Mouse (Mus musculus) CH12.LX (cell line): ENCODE data around the gene Ryr1.

Source experiments
- CTCF ChIP-seq, 2 experiments: IDR thresholded peaks in 1 of 2; conservative IDR thresholded peaks in 1 of 2; 2 replicates each; pipeline ENCODE4 v1.5.1; 2011 to 2012; ENCODE audit warnings: low read depth in 2 of 2, low read length in 2 of 2, improper control_type of control experiment in 1 of 2, inconsistent platforms in 1 of 2, mild to moderate bottlenecking in 1 of 2, moderate library complexity in 1 of 2
- E2F4 ChIP-seq: IDR thresholded peaks from 2 replicates; pipeline ENCODE4 v1.6.1; 2011; ENCODE audit warnings: low read depth, low read length, improper control_type of control experiment; ENCODE audit not compliant: insufficient replicate concordance
- EP300 ChIP-seq: IDR thresholded peaks from 2 replicates; pipeline ENCODE4 v1.6.1; 2011; ENCODE audit warnings: low read length, improper control_type of control experiment
- IRF4 ChIP-seq: IDR thresholded peaks from 2 replicates; pipeline ENCODE4 v1.6.1; 2014; ENCODE audit warnings: low read depth, mild to moderate bottlenecking, inconsistent platforms, low read length, improper control_type of control experiment
- JUND ChIP-seq: conservative IDR thresholded peaks from 2 replicates; pipeline ENCODE4 v1.6.1; 2011; ENCODE audit warnings: low read depth, low read length, improper control_type of control experiment
- MAX ChIP-seq: IDR thresholded peaks from 2 replicates; pipeline ENCODE4 v1.6.1; 2011; ENCODE audit warnings: low read length, improper control_type of control experiment
- MAZ ChIP-seq: IDR thresholded peaks from 2 replicates; pipeline ENCODE4 v1.6.1; 2012; ENCODE audit warnings: low read depth, mild to moderate bottlenecking, inconsistent platforms, low read length, improper control_type of control experiment, moderate library complexity
- MEF2A ChIP-seq: IDR thresholded peaks from 2 replicates; pipeline ENCODE4 v1.6.1; 2014; ENCODE audit warnings: low read depth, mild to moderate bottlenecking, inconsistent platforms, low read length, improper control_type of control experiment, borderline replicate concordance
- MXI1 ChIP-seq: IDR thresholded peaks from 2 replicates; pipeline ENCODE4 v1.6.1; 2011; ENCODE audit warnings: mild to moderate bottlenecking, low read depth, low read length, improper control_type of control experiment
- PAX5 ChIP-seq: IDR thresholded peaks from 2 replicates; pipeline ENCODE4 v1.6.1; 2012; ENCODE audit warnings: low read length, inconsistent platforms, mixed read lengths
- POLR2A ChIP-seq: IDR thresholded peaks from 2 replicates; pipeline ENCODE4 v1.6.1; 2011; ENCODE audit warnings: low read depth, mild to moderate bottlenecking, improper control_type of control experiment, low read length
- RCOR1 ChIP-seq: conservative IDR thresholded peaks from 2 replicates; pipeline ENCODE4 v1.6.1; 2012; ENCODE audit warnings: low read depth, mild to moderate bottlenecking, inconsistent platforms, low read length, improper control_type of control experiment
- TBP ChIP-seq: conservative IDR thresholded peaks from 2 replicates; pipeline ENCODE4 v1.6.1; 2011; ENCODE audit warnings: low read depth, low read length, improper control_type of control experiment
- USF2 ChIP-seq: conservative IDR thresholded peaks from 2 replicates; pipeline ENCODE4 v1.6.1; 2011; ENCODE audit warnings: low read depth, low read length, improper control_type of control experiment

GRCm38 (mm10) chr7:29085981-29086380 lies 39.0 kb downstream of the Ryr1 start:
- TF ChIP-seq CTCF (conservative IDR thresholded peaks at IDR 0.05 in 1 of 2, IDR thresholded peaks at IDR 0.05 in 1 of 2; ENCODE audit: low read depth in 2 of 2, low read length in 2 of 2) (no peak), RCOR1 (no peak), EP300 (no peak), MAX (no peak), USF2 (no peak), E2F4 (no peak), POLR2A (no peak), TBP (no peak), JUND (no peak), PAX5 (no peak), MAZ (no peak), MXI1 (no peak), MEF2A (no peak), IRF4 (no peak)
